Mouse (Mus musculus): ENCODE measurements around the gene Rgs16.

- TF ChIP-seq CTCF (IDR thresholded peaks at IDR 0.05; ENCODE audit: extremely low read depth, insufficient read depth, low read length) (no peak), POLR2A (IDR thresholded peaks at IDR 0.05; ENCODE audit: extremely low read depth, insufficient read depth, low read length) (no peak)
These were observed 50.6 kb downstream of the Rgs16 start for GRCm38 (mm10) chr1:153790708-153791107.
